Mouse (Mus musculus) E14TG2a.4 (cell line): ENCODE data around the gene Setd3.

ENCODE experiments used
- H3K27me3 ChIP-seq: 2 replicates; pipeline ENCODE4 v1.6.1; 2014; ENCODE audit warnings: low read length, control low read depth; ENCODE audit not compliant: insufficient read depth
- H3K36me3 ChIP-seq: 2 replicates; pipeline ENCODE4 v1.6.1; 2014; ENCODE audit warnings: low read length, control low read depth; ENCODE audit not compliant: insufficient read depth
- H3K4me1 ChIP-seq: replicated peaks from 2 replicates; pipeline ENCODE4 v1.6.1; 2014; ENCODE audit warnings: low read depth, low read length, control low read depth
- H3K4me3 ChIP-seq: replicated peaks from 2 replicates; pipeline ENCODE4 v1.5.1; 2014; ENCODE audit warnings: mild to moderate bottlenecking, low read length
- H3K9me3 ChIP-seq: 2 replicates; pipeline ENCODE4 v1.6.1; 2014; ENCODE audit warnings: low read length, control low read depth
- CTCF ChIP-seq: conservative IDR thresholded peaks from 2 replicates; pipeline ENCODE4 v1.5.1; 2014; ENCODE audit warnings: low read length
- NANOG ChIP-seq: IDR thresholded peaks from 2 replicates; pipeline ENCODE4 v1.6.1; 2014; ENCODE audit warnings: borderline replicate concordance, low read length, mixed read lengths
- POU5F1 ChIP-seq: IDR thresholded peaks from 2 replicates; pipeline ENCODE4 v1.6.1; 2014; ENCODE audit warnings: low read length, borderline replicate concordance

The Setd3 gene

GRCm38 (mm10) chr12:108088253-108088652 is 90.9 kb downstream of the Setd3 start:
- TF ChIP-seq POU5F1, result no peak
- TF ChIP-seq NANOG, result no peak
- TF ChIP-seq CTCF, result no peak
- H3K4me3 ChIP-seq, result no peak overlapping the region
- no peaks in the 10 kb centered on the region for H3K4me1 ChIP-seq
- 0 out of 2 replicates have a peak, but pooled peaks cover 3% of the 10 kb centered on the region for H3K27me3 ChIP-seq
- no peaks in the 10 kb centered on the region for H3K36me3 ChIP-seq
- peaks cover 19% of the 10 kb centered on the region for H3K9me3 ChIP-seq

- Histone ChIP-seq H3K36me3 (no peaks in the 10 kb centered on the region), H3K9me3 (peaks cover 19% of the 10 kb centered on the region), H3K4me1 (no peaks in the 10 kb centered on the region), H3K27me3 (0 out of 2 replicates have a peak, but pooled peaks cover 3% of the 10 kb centered on the region), H3K4me3 (no peak overlapping the region)
- TF ChIP-seq POU5F1 (no peak), CTCF (no peak), NANOG (no peak)
These were observed 91.6 kb downstream of the Setd3 start for GRCm38 (mm10) chr12:108087489-108087888.

- no peak for TF ChIP-seq NANOG
- TF ChIP-seq CTCF, result no peak
- no peak for TF ChIP-seq POU5F1
- H3K4me1 ChIP-seq, result peaks cover 4% of the 10 kb centered on the region; the same call in 1 of the 2 replicates
- H3K9me3 ChIP-seq, result peaks cover 18% of the 10 kb centered on the region
- H3K4me3 ChIP-seq, result no peak overlapping the region
- H3K36me3 ChIP-seq, result no peaks in the 10 kb centered on the region
- no peaks in the 10 kb centered on the region for H3K27me3 ChIP-seq
These were observed 100.9 kb downstream of the Setd3 start for GRCm38 (mm10) chr12:108078122-108078752.

GRCm38 (mm10) chr12:108072907-108073306 is 106.2 kb downstream of the Setd3 start:
- Histone ChIP-seq H3K27me3 (peaks cover 3% of the 10 kb centered on the region), H3K9me3 (peaks cover 3% of the 10 kb centered on the region), H3K36me3 (no peaks in the 10 kb centered on the region), H3K4me3 (no peak overlapping the region), H3K4me1 (peaks cover 4% of the 10 kb centered on the region; the same call in 1 of the 2 replicates)
- no peak for TF ChIP-seq CTCF

GRCm38 (mm10) chr12:108070685-108071662 is 108.1 kb downstream of the Setd3 start:
- peaks cover 3% of the 10 kb centered on the region for H3K27me3 ChIP-seq
- no peaks in the 10 kb centered on the region for H3K9me3 ChIP-seq
- H3K4me1 ChIP-seq, result peaks cover 4% of the 10 kb centered on the region; the same call in 1 of the 2 replicates
- TF ChIP-seq NANOG (no peak), CTCF (no peak), POU5F1 (no peak)
- no peak overlapping the region for H3K4me3 ChIP-seq
- no peaks in the 10 kb centered on the region for H3K36me3 ChIP-seq

- no peaks in the 10 kb centered on the region for H3K4me1 ChIP-seq
- H3K36me3 ChIP-seq, result no peaks in the 10 kb centered on the region
- no peak overlapping the region for H3K4me3 ChIP-seq
- TF ChIP-seq NANOG, result no peak
- no peak for TF ChIP-seq CTCF
- no peak for TF ChIP-seq POU5F1
- no peaks in the 10 kb centered on the region for H3K9me3 ChIP-seq
- peaks cover 3% of the 10 kb centered on the region for H3K27me3 ChIP-seq
These were observed 109.6 kb downstream of the Setd3 start for GRCm38 (mm10) chr12:108069504-108069903.

- Histone ChIP-seq H3K27me3 (peaks cover 3% of the 10 kb centered on the region), H3K36me3 (no peaks in the 10 kb centered on the region), H3K9me3 (no peaks in the 10 kb centered on the region), H3K4me1 (no peaks in the 10 kb centered on the region), H3K4me3 (no peak overlapping the region)
- no peak for TF ChIP-seq NANOG
- no peak for TF ChIP-seq POU5F1
These were observed 111.2 kb downstream of the Setd3 start for GRCm38 (mm10) chr12:108067811-108068375.

GRCm38 (mm10) chr12:108067231-108067630 is 111.9 kb downstream of the Setd3 start:
- H3K27me3 ChIP-seq, result peaks cover 3% of the 10 kb centered on the region
- no peaks in the 10 kb centered on the region for H3K36me3 ChIP-seq
- no peak overlapping the region for H3K4me3 ChIP-seq
- H3K9me3 ChIP-seq, result no peaks in the 10 kb centered on the region
- H3K4me1 ChIP-seq, result no peaks in the 10 kb centered on the region
- TF ChIP-seq POU5F1 (no peak), CTCF (no peak), NANOG (no peak)
